Mouse (Mus musculus): ENCODE data around the gene Apol8. TPM values are rescaled to one million over a fixed set of nuclear protein-coding genes. Genes with fewer than 3 reads are reported as not detected.
"Not testable (repeated sequence)": the region's sequence is repeated elsewhere in the genome, so short reads cannot be mapped to it uniquely, and the experiment has no call there.

The Apol8 gene
- polyA plus RNA-seq, 1 experiment from 2014 or later, result 3.2 TPM

DNA sequence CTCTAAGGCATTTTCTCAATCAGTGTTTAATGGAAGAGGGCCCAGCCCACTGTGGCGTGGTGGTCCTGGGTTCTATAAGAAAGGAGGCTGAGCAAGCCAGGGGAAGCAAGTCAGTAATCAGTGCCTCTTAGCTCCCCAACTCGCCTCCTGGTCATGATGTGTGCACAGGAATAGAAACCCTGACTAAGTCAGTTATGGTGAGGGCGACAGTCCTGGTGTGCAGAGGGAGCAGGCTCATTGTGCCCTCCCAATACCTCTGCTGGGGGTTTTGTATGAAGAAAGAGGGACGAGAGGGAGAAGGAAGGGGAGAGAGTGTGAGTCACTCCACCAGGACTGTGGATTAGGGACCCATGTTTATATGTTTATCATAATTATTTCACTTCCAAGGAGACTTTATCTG lies 22.9 kb downstream of the Apol8 start:
- H3K4me3 ChIP-seq (ENCODE audit: low read depth, low read length); H3K36me3 ChIP-seq (ENCODE audit: control insufficient read depth, insufficient read depth, low read length); H3K9ac ChIP-seq (ENCODE audit: low read depth, low read length); H3K4me1 ChIP-seq (replicated peaks; ENCODE audit: control insufficient read depth, insufficient read depth, low read length); H3K9me3 ChIP-seq (ENCODE audit: control insufficient read depth, low read length); H3K27ac ChIP-seq (ENCODE audit: low read depth, low read length); H3K4me2 ChIP-seq; H3K27me3 ChIP-seq (replicated peaks; ENCODE audit: control insufficient read depth, insufficient read depth, low read length); ATAC-seq (replicated peaks; ENCODE audit: low FRiP score); DNase-seq (ENCODE audit: low spot score): not testable (repeated sequence)
- 54% methylated on average over 4 of the region's 4 CpGs for WGBS

DNA sequence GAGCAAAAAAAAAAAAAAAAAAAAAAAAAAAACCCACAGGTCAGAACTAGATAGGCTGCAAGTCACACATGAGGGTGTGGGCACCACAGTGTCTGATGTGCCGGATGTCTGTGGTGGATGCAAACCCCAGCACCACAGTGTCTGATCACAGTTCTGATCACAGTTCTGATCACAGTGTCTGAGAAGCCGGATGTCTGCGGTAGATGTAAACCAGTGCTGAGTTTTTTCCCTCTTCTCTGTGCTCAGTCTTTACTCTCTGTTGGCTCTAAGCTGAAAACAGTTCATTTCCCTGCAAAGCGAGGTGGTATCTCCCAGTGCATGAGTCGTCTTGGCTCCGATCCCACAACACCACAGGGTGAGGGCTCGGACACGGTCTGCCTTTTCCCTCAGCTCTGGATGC lies 23.4 kb downstream of the Apol8 start:
- not testable (repeated sequence) for H3K4me2 ChIP-seq; H3K4me3 ChIP-seq (ENCODE audit: low read depth, low read length); ATAC-seq (replicated peaks; ENCODE audit: low FRiP score); H3K27ac ChIP-seq (ENCODE audit: low read depth, low read length); H3K36me3 ChIP-seq (ENCODE audit: control insufficient read depth, insufficient read depth, low read length); H3K9ac ChIP-seq (ENCODE audit: low read depth, low read length); DNase-seq (ENCODE audit: low spot score); H3K4me1 ChIP-seq (replicated peaks; ENCODE audit: control insufficient read depth, insufficient read depth, low read length); H3K9me3 ChIP-seq (ENCODE audit: control insufficient read depth, low read length); H3K27me3 ChIP-seq (replicated peaks; ENCODE audit: control insufficient read depth, insufficient read depth, low read length)
- WGBS, result 62% methylated on average over 8 of the region's 8 CpGs

- H3K27ac ChIP-seq (ENCODE audit: low read depth, low read length); H3K4me2 ChIP-seq; ATAC-seq (replicated peaks; ENCODE audit: low FRiP score); H3K9me3 ChIP-seq (ENCODE audit: control insufficient read depth, low read length); H3K27me3 ChIP-seq (replicated peaks; ENCODE audit: control insufficient read depth, insufficient read depth, low read length); H3K4me1 ChIP-seq (replicated peaks; ENCODE audit: control insufficient read depth, insufficient read depth, low read length); H3K9ac ChIP-seq (ENCODE audit: low read depth, low read length); DNase-seq (ENCODE audit: low spot score); H3K36me3 ChIP-seq (ENCODE audit: control insufficient read depth, insufficient read depth, low read length); H3K4me3 ChIP-seq (ENCODE audit: low read depth, low read length): not testable (repeated sequence)
- 65% methylated on average over 10 of the region's 10 CpGs for WGBS
These were observed 24.0 kb downstream of the Apol8 start for GRCm38 (mm10) chr15:77732851-77733250.

DNA sequence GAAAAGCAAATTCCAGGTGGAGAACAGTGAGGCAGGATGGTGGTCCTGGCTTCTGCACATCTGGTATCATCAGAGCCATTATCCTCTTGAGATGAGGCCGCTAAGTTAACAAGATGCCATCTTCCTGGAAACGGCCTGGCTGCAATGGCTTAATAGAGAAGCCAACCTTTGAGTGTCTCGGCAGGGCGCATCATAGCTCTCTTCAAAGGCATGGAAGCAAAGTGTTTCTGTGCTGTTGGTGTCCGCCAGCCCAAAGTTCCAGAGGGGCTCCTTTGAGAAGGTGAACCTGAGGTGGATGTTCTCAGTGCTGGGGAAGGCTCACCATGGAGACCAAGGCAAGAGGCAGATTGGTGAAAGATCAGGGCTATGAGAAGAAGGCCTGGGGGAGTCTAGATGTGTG lies 25.2 kb downstream of the Apol8 start:
- WGBS, result 85% methylated on average over 5 of the region's 5 CpGs

DNA sequence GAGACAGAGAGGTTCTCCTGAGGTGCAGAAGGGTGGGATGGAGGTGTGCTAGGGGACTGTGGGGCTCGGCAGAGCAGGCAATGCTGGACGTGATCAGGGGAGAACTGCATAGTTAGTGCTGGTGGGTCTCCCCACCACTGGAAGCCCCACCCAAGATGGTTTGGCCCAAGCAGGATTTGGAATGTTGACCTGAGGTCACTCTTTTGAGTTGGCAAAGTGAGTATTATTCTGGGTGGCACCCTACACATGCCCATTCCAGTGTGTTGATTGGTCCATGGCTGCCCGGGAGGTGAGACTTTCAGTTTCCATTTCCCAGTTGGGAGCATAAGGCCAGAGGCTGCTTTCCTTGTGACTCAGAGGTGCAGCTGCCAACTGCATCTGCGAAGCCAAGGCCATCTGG lies 28.1 kb downstream of the Apol8 start, which contains the start of gene Apol9b:
Gene Apol9b, plus strand, starts transcription at position 301 of the 400 bp plus-strand sequence.
- not testable (repeated sequence) for H3K27me3 ChIP-seq (replicated peaks; ENCODE audit: control insufficient read depth, insufficient read depth, low read length); DNase-seq (ENCODE audit: low spot score); H3K27ac ChIP-seq (ENCODE audit: low read depth, low read length); H3K4me3 ChIP-seq (ENCODE audit: low read depth, low read length); H3K36me3 ChIP-seq (ENCODE audit: control insufficient read depth, insufficient read depth, low read length); H3K4me1 ChIP-seq (replicated peaks; ENCODE audit: control insufficient read depth, insufficient read depth, low read length); H3K9ac ChIP-seq (ENCODE audit: low read depth, low read length); H3K4me2 ChIP-seq; ATAC-seq (replicated peaks; ENCODE audit: low FRiP score); H3K9me3 ChIP-seq (ENCODE audit: control insufficient read depth, low read length)
- WGBS, result 92% methylated on average over 2 of the region's 4 CpGs

More for the DNA sequence above, 25.2 kb downstream of the Apol8 start:
- H3K27me3 ChIP-seq (replicated peaks; ENCODE audit: control insufficient read depth, insufficient read depth, low read length), result no peaks in the 10 kb centered on the region
- no peaks in the 10 kb centered on the region for H3K9me3 ChIP-seq (ENCODE audit: control insufficient read depth, low read length)
- ATAC-seq (replicated peaks; ENCODE audit: low FRiP score), result no peak
- no peak overlapping the region for H3K4me3 ChIP-seq (ENCODE audit: low read depth, low read length)
- no peak overlapping the region for H3K27ac ChIP-seq (ENCODE audit: low read depth, low read length)
- no peaks in the 10 kb centered on the region for H3K36me3 ChIP-seq (ENCODE audit: control insufficient read depth, insufficient read depth, low read length)
- no peak for DNase-seq (ENCODE audit: low spot score)
- no peak overlapping the region for H3K4me2 ChIP-seq
- H3K9ac ChIP-seq (ENCODE audit: low read depth, low read length), result no peak overlapping the region
- H3K4me1 ChIP-seq (replicated peaks; ENCODE audit: control insufficient read depth, insufficient read depth, low read length), result no peaks in the 10 kb centered on the region

DNA sequence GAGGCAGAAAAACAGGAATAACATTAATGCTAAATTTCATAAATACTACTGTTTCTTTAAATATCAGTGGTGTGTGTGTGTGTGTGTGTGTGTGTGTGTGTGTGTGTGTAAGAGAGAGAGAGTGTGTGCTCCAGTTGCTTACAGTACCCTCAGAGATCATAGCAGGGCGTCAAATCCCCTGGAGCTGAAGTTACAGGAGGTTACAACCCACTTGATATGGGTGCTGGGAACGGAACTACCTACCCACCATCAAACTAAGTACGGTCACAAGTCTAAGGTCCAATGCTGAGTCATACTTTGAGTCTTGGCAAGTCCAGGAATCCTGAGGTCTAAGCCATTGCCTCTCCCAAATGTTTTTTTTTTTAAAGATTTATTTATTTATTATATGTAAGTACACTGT lies 29.1 kb downstream of the Apol8 start:
- DNase-seq (ENCODE audit: low spot score); H3K27ac ChIP-seq (ENCODE audit: low read depth, low read length); H3K36me3 ChIP-seq (ENCODE audit: control insufficient read depth, insufficient read depth, low read length); H3K9me3 ChIP-seq (ENCODE audit: control insufficient read depth, low read length); H3K27me3 ChIP-seq (replicated peaks; ENCODE audit: control insufficient read depth, insufficient read depth, low read length); ATAC-seq (replicated peaks; ENCODE audit: low FRiP score); H3K4me1 ChIP-seq (replicated peaks; ENCODE audit: control insufficient read depth, insufficient read depth, low read length); H3K4me3 ChIP-seq (ENCODE audit: low read depth, low read length); H3K9ac ChIP-seq (ENCODE audit: low read depth, low read length); H3K4me2 ChIP-seq: not testable (repeated sequence)
- WGBS, result 76% methylated on average over 3 of the region's 3 CpGs

GRCm38 (mm10) chr15:77727139-77727538 lies 29.7 kb downstream of the Apol8 start:
- H3K36me3 ChIP-seq (ENCODE audit: control insufficient read depth, insufficient read depth, low read length); H3K9ac ChIP-seq (ENCODE audit: low read depth, low read length); ATAC-seq (replicated peaks; ENCODE audit: low FRiP score); H3K9me3 ChIP-seq (ENCODE audit: control insufficient read depth, low read length); DNase-seq (ENCODE audit: low spot score); H3K27ac ChIP-seq (ENCODE audit: low read depth, low read length); H3K27me3 ChIP-seq (replicated peaks; ENCODE audit: control insufficient read depth, insufficient read depth, low read length); H3K4me2 ChIP-seq; H3K4me1 ChIP-seq (replicated peaks; ENCODE audit: control insufficient read depth, insufficient read depth, low read length); H3K4me3 ChIP-seq (ENCODE audit: low read depth, low read length): not testable (repeated sequence)
- WGBS, result 12% methylated on average over 3 of the region's 3 CpGs

GRCm38 (mm10) chr15:77725393-77726020 lies 31.3 kb downstream of the Apol8 start:
- not testable (repeated sequence) for H3K9ac ChIP-seq (ENCODE audit: low read depth, low read length); H3K36me3 ChIP-seq (ENCODE audit: control insufficient read depth, insufficient read depth, low read length); H3K27ac ChIP-seq (ENCODE audit: low read depth, low read length); H3K27me3 ChIP-seq (replicated peaks; ENCODE audit: control insufficient read depth, insufficient read depth, low read length); H3K4me2 ChIP-seq; H3K4me3 ChIP-seq (ENCODE audit: low read depth, low read length); DNase-seq (ENCODE audit: low spot score); ATAC-seq (replicated peaks; ENCODE audit: low FRiP score); H3K9me3 ChIP-seq (ENCODE audit: control insufficient read depth, low read length); H3K4me1 ChIP-seq (replicated peaks; ENCODE audit: control insufficient read depth, insufficient read depth, low read length)
- 67% methylated on average over 5 of the region's 6 CpGs for WGBS

DNA sequence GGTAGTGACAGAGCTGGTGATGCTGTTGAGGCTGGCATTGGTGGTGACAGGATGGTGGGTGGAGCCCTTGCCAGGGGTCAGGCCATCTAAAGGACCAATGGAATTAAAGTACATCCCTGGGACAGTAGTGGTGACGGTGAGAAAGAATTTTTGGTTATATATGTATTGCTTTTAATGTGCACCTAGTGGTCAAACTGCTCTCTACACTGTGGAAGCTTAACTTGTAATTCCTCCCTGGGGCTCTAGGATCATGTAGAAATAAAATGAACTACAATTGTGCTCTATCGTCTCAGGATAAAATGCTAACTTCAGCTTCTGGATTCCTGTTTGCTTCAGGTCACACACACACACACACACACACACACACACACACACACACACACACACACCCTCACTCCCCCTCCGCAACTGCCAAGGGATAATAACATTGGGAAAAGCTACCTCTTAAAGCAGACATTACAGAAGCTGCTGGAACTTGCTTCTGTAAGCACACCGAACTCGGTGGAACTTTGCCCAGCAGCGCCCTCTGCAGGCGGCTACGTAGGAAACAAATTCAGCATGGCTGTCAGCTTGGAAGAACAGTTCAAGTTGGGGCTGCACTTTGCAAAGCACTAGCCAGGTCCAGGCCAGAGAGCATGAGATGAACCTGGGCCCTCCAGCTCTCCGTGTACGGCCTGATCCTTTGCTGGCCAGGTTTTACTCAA lies 32.4 kb downstream of the Apol8 start:
- not testable (repeated sequence) for H3K9me3 ChIP-seq (ENCODE audit: control insufficient read depth, low read length); ATAC-seq (replicated peaks; ENCODE audit: low FRiP score); H3K4me3 ChIP-seq (ENCODE audit: low read depth, low read length); H3K4me1 ChIP-seq (replicated peaks; ENCODE audit: control insufficient read depth, insufficient read depth, low read length); H3K9ac ChIP-seq (ENCODE audit: low read depth, low read length); H3K27me3 ChIP-seq (replicated peaks; ENCODE audit: control insufficient read depth, insufficient read depth, low read length); DNase-seq (ENCODE audit: low spot score); H3K27ac ChIP-seq (ENCODE audit: low read depth, low read length); H3K36me3 ChIP-seq (ENCODE audit: control insufficient read depth, insufficient read depth, low read length); H3K4me2 ChIP-seq
- 20% methylated on average over 2 of the region's 10 CpGs for WGBS
